Mouse (Mus musculus): ENCODE data around the gene Nubp1. TPM values are rescaled to one million over a fixed set of nuclear protein-coding genes. Genes with fewer than 3 reads are reported as not detected.

Gene Nubp1
- total RNA-seq, 2 experiments from 2014 or later, result 17.4 to 17.6 TPM

DNA sequence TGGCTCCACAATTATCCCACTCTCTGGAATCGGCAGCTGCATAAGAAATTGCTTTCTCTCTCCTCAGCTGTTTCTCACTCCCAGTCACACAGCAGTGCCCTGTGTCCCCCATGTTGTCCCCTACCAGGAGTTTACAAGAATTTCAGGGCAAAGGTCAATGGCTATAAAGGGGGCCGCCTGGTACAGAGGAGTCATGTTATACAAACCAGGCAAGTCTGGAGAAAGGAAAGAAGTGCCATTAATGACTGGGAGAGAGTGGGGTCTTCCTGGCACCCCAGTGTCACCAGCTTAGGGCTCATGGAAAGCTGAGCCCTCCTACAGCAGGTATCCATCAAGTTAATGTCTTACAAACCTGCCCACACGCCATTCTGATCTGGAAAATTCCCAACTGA is 42.8 kb downstream of the Nubp1 start:
- intact Hi-C loops (cut with DNase I), result no loop called here
- DNase-seq (ENCODE audit: low spot score in 2 of 2), result no peak

- intact Hi-C loops (cut with DNase I), result no loop called here
- DNase-seq (ENCODE audit: low spot score in 2 of 2), result no peak
Measured at GRCm38 (mm10) chr16:10460188-10460587, 48.4 kb downstream of the Nubp1 start.

GRCm38 (mm10) chr16:10461178-10461577 is 49.4 kb downstream of the Nubp1 start:
- no peak for DNase-seq (ENCODE audit: low spot score in 2 of 2)
- intact Hi-C loops (cut with DNase I), result no loop called here

DNA sequence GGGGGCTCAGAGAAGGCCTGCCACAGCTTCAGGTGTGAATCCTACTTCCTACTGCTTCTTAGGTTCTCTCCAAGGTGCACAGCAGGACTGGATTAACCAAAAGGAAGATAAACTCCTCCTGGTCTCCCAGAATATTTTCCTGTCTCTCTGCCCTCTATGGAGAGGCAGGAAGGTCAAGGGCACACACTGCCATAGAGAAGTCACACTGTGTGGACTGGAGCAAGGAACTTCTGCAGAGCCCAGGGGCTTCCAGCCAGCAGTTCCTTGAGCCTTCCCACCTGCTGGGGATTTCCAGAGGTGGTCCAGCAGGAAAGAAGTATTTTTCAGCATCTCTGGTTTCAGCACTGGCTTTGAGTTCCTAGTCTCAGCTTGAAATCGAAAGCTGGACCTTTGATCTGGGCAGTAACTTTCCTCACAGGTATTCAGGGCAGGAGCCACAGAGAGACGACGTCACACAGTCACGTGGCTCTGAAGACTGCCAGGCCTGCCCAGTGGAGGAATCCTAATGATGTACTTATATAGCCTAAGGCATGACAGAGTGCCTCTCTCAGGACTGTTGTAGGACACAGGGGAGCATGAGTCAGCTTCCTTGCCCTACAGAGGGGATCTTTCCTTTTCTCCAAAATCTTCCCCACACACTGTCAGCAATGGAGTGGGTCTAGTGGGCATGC is 53.4 kb downstream of the Nubp1 start:
- no peak for DNase-seq (ENCODE audit: low spot score in 2 of 2)
- intact Hi-C loops (cut with DNase I), result no loop called here

- intact Hi-C loops (cut with DNase I), result no loop called here
- DNase-seq (ENCODE audit: low spot score in 2 of 2), result no peak
Measured at GRCm38 (mm10) chr16:10467391-10468107, 55.8 kb downstream of the Nubp1 start.

GRCm38 (mm10) chr16:10468201-10468600 is 56.5 kb downstream of the Nubp1 start:
- intact Hi-C loops (cut with DNase I), result no loop called here
- DNase-seq (ENCODE audit: low spot score in 2 of 2), result no peak

DNA sequence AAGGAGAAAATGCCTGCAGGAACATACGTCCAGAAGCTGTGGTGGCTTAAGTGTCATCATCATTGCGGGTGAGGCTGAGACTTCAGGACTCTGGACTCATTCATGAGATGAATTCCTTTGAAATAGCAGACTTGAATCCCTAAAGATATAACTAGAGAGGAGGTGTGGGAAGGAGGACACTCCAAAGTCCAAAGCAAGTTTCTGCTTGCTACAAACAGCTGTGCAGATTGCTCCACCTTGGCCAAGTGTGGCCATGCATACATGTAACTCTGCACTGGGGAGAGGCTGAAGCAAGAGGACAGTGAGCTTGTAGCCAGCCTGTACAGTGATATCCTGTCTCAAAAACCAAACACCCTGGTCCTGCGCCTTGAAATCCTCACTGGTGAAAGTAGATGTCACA is 60.2 kb downstream of the Nubp1 start:
- intact Hi-C loops (cut with DNase I), result no loop called here
- DNase-seq (ENCODE audit: low spot score in 2 of 2), result no peak

Other genes with a start within 250 kb of the Nubp1 start
- gene Rpl39l, start 241.7 kb upstream of the Nubp1 start, total RNA-seq (2021), result not detected
- gene Atf7ip2, start 219.2 kb upstream of the Nubp1 start, total RNA-seq (2021), result not detected
- 10 to 100 TPM; 12.2 to 12.9 TPM for gene Emp2, start 98.0 kb upstream of the Nubp1 start, total RNA-seq (2021)
- gene Tekt5, start 16.5 kb upstream of the Nubp1 start, total RNA-seq (2021), result 1 to 10 TPM; 7.8 to 8.7 TPM
- 10 to 100 TPM; 29.8 to 32.2 TPM for gene Tvp23a, start 35.4 kb downstream of the Nubp1 start, total RNA-seq (2021)
- gene Ciita, start 68.1 kb downstream of the Nubp1 start, total RNA-seq (2021), result under 1 TPM in 1 of 2 experiments, not detected in 1; 0.14 TPM
- gene Dexi, start 131.1 kb downstream of the Nubp1 start, total RNA-seq (2021), result 10 to 100 TPM; 65.3 TPM
- gene Clec16a, start 133.4 kb downstream of the Nubp1 start, total RNA-seq (2021), result 10 to 100 TPM; 92.4 to 97.8 TPM

All from left cerebral cortex, postnatal 36 days (tissue).